Mouse (Mus musculus): ENCODE measurements at regions not wholly inside any gene's neighbourhood (a gene's known extent, or its start where the extent isn't known, plus 50 kb on each side); places are given as distances from the start of the nearest gene placed in this dataset.

DNA sequence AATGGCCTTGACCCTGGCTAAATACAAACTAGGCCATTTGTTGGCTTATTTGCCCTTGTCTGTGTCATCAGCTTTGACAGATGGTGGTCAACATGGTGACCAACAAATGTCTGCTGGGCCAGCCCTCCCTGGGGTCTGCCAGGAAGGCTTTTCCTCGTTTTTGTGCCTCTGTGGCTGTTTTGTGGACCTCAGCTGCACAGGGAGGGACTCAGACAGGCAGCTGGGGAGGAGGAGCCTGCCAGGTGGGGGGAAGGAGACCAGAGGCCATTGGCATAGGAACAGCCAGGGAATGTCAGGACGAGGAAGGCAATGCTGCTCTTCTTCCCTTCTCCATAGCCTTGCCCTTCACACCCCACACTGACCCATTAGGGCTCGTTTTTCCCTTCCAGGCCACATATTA lies 188.1 kb downstream of the Gm10260 start:
- no peak for TF ChIP-seq CTCF (IDR thresholded peaks at IDR 0.05; ENCODE audit: control insufficient read depth, insufficient read depth, insufficient replicate concordance, low read depth, low read length)
- no peak for TF ChIP-seq POLR2A (IDR thresholded peaks at IDR 0.05; ENCODE audit: control insufficient read depth, low read depth, low read length)
